ENCODE assay signal across 13 mouse cellular contexts in genomic region chr8:47392290-47392689, GRCm38 (mm10). TPM values are rescaled to one million over a fixed set of nuclear protein-coding genes. Genes with fewer than 3 reads are reported as not detected.
A peak's percentile ranks its signal among the peaks of the same experiment; 100 is the strongest.
DNase-seq lines count a peak whose midpoint lies in the region; ATAC-seq and TF ChIP-seq lines count a peak whose summit lies in the region.
"Had no signal": no experiment of that assay in that cellular context is flagged by ENCODE, and none has a peak within 500 bp of the region (broad histone marks: within the 10 kb centered on the region; RNA-seq: fewer than 3 reads in every experiment).

No protein-coding gene starts in this region.

- H3K27me3 ChIP-seq in embryonic facial prominence, embryonic 13.5 days: no peaks in the 10 kb centered on the region
- H3K27me3 ChIP-seq in embryonic facial prominence, embryonic 10.5 days (replicated peaks; ENCODE audit: low read depth, poor library complexity, severe bottlenecking): no peaks in the 10 kb centered on the region
- no peaks in the 10 kb centered on the region for H3K27me3 ChIP-seq in kidney, embryonic 14.5 days (ENCODE audit: control insufficient read depth, insufficient read depth, low read length)
- no peaks in the 10 kb centered on the region for H3K27me3 ChIP-seq in kidney, adult 2 months (replicated peaks; ENCODE audit: control insufficient read depth, insufficient read depth, low read length)
- H3K27me3 ChIP-seq in limb, embryonic 14.5 days (ENCODE audit: control insufficient read depth, insufficient read depth, low read length): no peaks in the 10 kb centered on the region
- H3K27me3 ChIP-seq: hindbrain, embryonic 12.5 days had no signal

- TF ChIP-seq POLR2A in kidney, adult 2 months (IDR thresholded peaks at IDR 0.05; ENCODE audit: low read depth, low read length): no peak
- TF ChIP-seq POLR2A in limb, embryonic 14.5 days (IDR thresholded peaks at IDR 0.05; ENCODE audit: borderline replicate concordance, extremely low read depth, insufficient read depth, insufficient read length): no peak

- H3K36me3 ChIP-seq in embryonic facial prominence, embryonic 13.5 days: no peaks in the 10 kb centered on the region
- no peaks in the 10 kb centered on the region for H3K36me3 ChIP-seq in embryonic facial prominence, embryonic 10.5 days (replicated peaks)
- no peaks in the 10 kb centered on the region for H3K36me3 ChIP-seq in kidney, embryonic 14.5 days (ENCODE audit: control insufficient read depth, insufficient read depth, low read length)
- no peaks in the 10 kb centered on the region for H3K36me3 ChIP-seq in kidney, adult 2 months (ENCODE audit: control insufficient read depth, insufficient read depth, low read length)
- H3K36me3 ChIP-seq in limb, embryonic 14.5 days (ENCODE audit: control insufficient read depth, insufficient read depth, low read length): no peaks in the 10 kb centered on the region
- H3K36me3 ChIP-seq: hindbrain, embryonic 12.5 days had no signal

- DNase-seq in embryonic facial prominence, embryonic 10.5 days (ENCODE audit: low spot score): no peak
- DNase-seq in kidney, adult 11 months: peak; percentile 62
- peak; percentile 62 for DNase-seq in kidney, adult 2 months
- DNase-seq in limb, embryonic 14.5 days (ENCODE audit: low spot score): no peak
- DNase-seq in right cerebral cortex, postnatal 4 days: no peak
- DNase-seq: adrenal gland, postnatal 36 days; gastrocnemius, postnatal 36 days had no signal

- H3K4me1 ChIP-seq in embryonic facial prominence, embryonic 13.5 days: no peaks in the 10 kb centered on the region
- peaks cover 10% of the 10 kb centered on the region; the same call in 1 of the 2 replicates for H3K4me1 ChIP-seq in embryonic facial prominence, embryonic 10.5 days
- no peaks in the 10 kb centered on the region for H3K4me1 ChIP-seq in kidney, embryonic 14.5 days (ENCODE audit: control insufficient read depth, insufficient read depth, low read length)
- no peaks in the 10 kb centered on the region for H3K4me1 ChIP-seq in kidney, adult 2 months (ENCODE audit: control insufficient read depth, insufficient read depth, low read length)
- H3K4me1 ChIP-seq in limb, embryonic 14.5 days (ENCODE audit: control insufficient read depth, insufficient read depth, low read length): no peaks in the 10 kb centered on the region
- H3K4me1 ChIP-seq: hindbrain, embryonic 12.5 days had no signal

- no peak overlapping the region for H3K4me3 ChIP-seq in embryonic facial prominence, embryonic 13.5 days
- H3K4me3 ChIP-seq in embryonic facial prominence, embryonic 10.5 days: no peak overlapping the region
- H3K4me3 ChIP-seq in kidney, embryonic 14.5 days (ENCODE audit: low read length): no peak overlapping the region
- no peak overlapping the region for H3K4me3 ChIP-seq in kidney, adult 2 months (ENCODE audit: insufficient read depth, low read depth, low read length)
- H3K4me3 ChIP-seq in limb, embryonic 14.5 days (replicated peaks; ENCODE audit: low read length): no peak overlapping the region
- H3K4me3 ChIP-seq: hindbrain, embryonic 12.5 days had no signal

- ATAC-seq in embryonic facial prominence, embryonic 13.5 days (ENCODE audit: insufficient number of reproducible peaks, insufficient read depth, low FRiP score, low TSS enrichment, low read depth): no peak
- no peak for ATAC-seq in kidney, embryonic 14.5 days (ENCODE audit: low FRiP score, low TSS enrichment)
- no peak for ATAC-seq in limb, embryonic 14.5 days (ENCODE audit: low FRiP score, low read depth)
- ATAC-seq in megakaryocyte, adult 5-6 weeks (ENCODE audit: poor library complexity, severe bottlenecking): no peak
- ATAC-seq: midbrain, embryonic 16.5 days had no signal

- WGBS in embryonic facial prominence, embryonic 13.5 days: 69% methylated on average over 18 of the region's 18 CpGs
- WGBS in embryonic facial prominence, embryonic 10.5 days: 85% methylated on average over 18 of the region's 18 CpGs
- WGBS in kidney, embryonic 14.5 days: 75% methylated on average over 18 of the region's 18 CpGs
- 54% methylated on average over 18 of the region's 18 CpGs for WGBS in kidney, adult 2 months
- 34% methylated on average over 18 of the region's 18 CpGs for WGBS in limb, embryonic 14.5 days

- peak overlapping the region; percentile 23 for H3K4me2 ChIP-seq in embryonic facial prominence, embryonic 13.5 days
- H3K4me2 ChIP-seq in kidney, embryonic 14.5 days (replicated peaks; ENCODE audit: low read depth, low read length): no peak overlapping the region
- peak overlapping the region; percentile 15; the same call in 1 of the 2 replicates for H3K4me2 ChIP-seq in limb, embryonic 14.5 days (replicated peaks; ENCODE audit: low read depth, low read length, severe bottlenecking)
- H3K4me2 ChIP-seq: hindbrain, embryonic 12.5 days had no signal

- no peak overlapping the region for H3K9ac ChIP-seq in embryonic facial prominence, embryonic 13.5 days
- H3K9ac ChIP-seq in kidney, embryonic 14.5 days (ENCODE audit: low read depth, low read length): no peak overlapping the region
- H3K9ac ChIP-seq in limb, embryonic 14.5 days (ENCODE audit: low read depth, low read length, severe bottlenecking): no peak overlapping the region
- H3K9ac ChIP-seq: hindbrain, embryonic 12.5 days had no signal

- H3K27ac ChIP-seq in embryonic facial prominence, embryonic 13.5 days: no peak overlapping the region; the same call in 1 of the 2 replicates
- no peak overlapping the region for H3K27ac ChIP-seq in embryonic facial prominence, embryonic 10.5 days (replicated peaks)
- no peak overlapping the region for H3K27ac ChIP-seq in kidney, embryonic 14.5 days (ENCODE audit: low read depth, low read length)
- no peak overlapping the region for H3K27ac ChIP-seq in kidney, adult 2 months (ENCODE audit: insufficient read depth, low read depth, low read length)
- H3K27ac ChIP-seq in limb, embryonic 14.5 days (replicated peaks; ENCODE audit: low read depth, low read length): no peak overlapping the region
- H3K27ac ChIP-seq: hindbrain, embryonic 12.5 days; macrophage had no signal

- no peak for TF ChIP-seq CTCF in kidney, adult 2 months (conservative IDR thresholded peaks at IDR 0.05; ENCODE audit: insufficient read depth, insufficient read length, low read depth, low read length)

- no peaks in the 10 kb centered on the region for H3K9me3 ChIP-seq in embryonic facial prominence, embryonic 13.5 days
- no peaks in the 10 kb centered on the region for H3K9me3 ChIP-seq in embryonic facial prominence, embryonic 10.5 days
- H3K9me3 ChIP-seq in kidney, embryonic 14.5 days (ENCODE audit: control insufficient read depth, low read length): no peaks in the 10 kb centered on the region
- no peaks in the 10 kb centered on the region for H3K9me3 ChIP-seq in limb, embryonic 14.5 days (ENCODE audit: control insufficient read depth, low read length)
- H3K9me3 ChIP-seq: hindbrain, embryonic 12.5 days had no signal

RNA-seq across cellular contexts. Expression of gene Stox2, which starts 53.9 kb away (rescaled TPM):
- 22.3 and 22.4 TPM in 2 replicates for polyA plus RNA-seq in embryonic facial prominence, embryonic 13.5 days (2015; fragmentation: Nextera tagmentation; extraction: Ambion mirVana)
- 16.8 and 19.5 TPM in 2 replicates for polyA plus RNA-seq in embryonic facial prominence, embryonic 10.5 days (2016; fragmentation: Nextera tagmentation; extraction: Ambion mirVana)
- 12.2 and 16.4 TPM in 2 replicates for polyA plus RNA-seq in kidney, embryonic 14.5 days (2014; fragmentation: Nextera tagmentation; extraction: Ambion mirVana)
- 2.2 TPM in 2 replicates for polyA plus RNA-seq in kidney, adult 2 months (2012; rRNA removed)
- polyA plus RNA-seq in limb, embryonic 14.5 days (2012; rRNA removed): 12.2 and 13.7 TPM in 2 replicates
- 17.1 and 20.9 TPM in 2 replicates for polyA plus RNA-seq in limb, embryonic 14.5 days (2014; fragmentation: Nextera tagmentation; extraction: Ambion mirVana)
- total RNA-seq in megakaryocyte, adult 5-6 weeks (2015): 0.16 and 0.18 TPM in 2 replicates
- total RNA-seq in megakaryocyte, adult 5-6 weeks (2017): 0.48 and 0.49 TPM in 2 replicates
- polyA plus RNA-seq: macrophage had no signal

Comparison
In these comparisons a context has a peak if more than half of its experiments do, and no peak if none do; other contexts are left out.
1. DNase-seq: peak in kidney, adult 11 months (single experiment) and kidney, adult 2 months (single experiment); none in embryonic facial prominence, embryonic 10.5 days (single experiment), limb, embryonic 14.5 days (single experiment) and right cerebral cortex, postnatal 4 days (single experiment).